Mouse (Mus musculus) left cerebral cortex, postnatal 14 days (tissue): ENCODE measurements at regions not wholly inside any gene's neighbourhood (a gene's known extent, or its start where the extent isn't known, plus 50 kb on each side); places are given as distances from the start of the nearest gene placed in this dataset.
A peak's percentile ranks its signal among the peaks of the same experiment; 100 is the strongest.

Experiments
- DNase-seq, 2 experiments: peaks; one replicate each; pipeline ENCODE4 v3.0.0; 2021 to 2022; ENCODE audit warnings: low spot score in 2 of 2, mixed read lengths in 1 of 2
- intact Hi-C: fragments of 180-260 bp; cut with DNase I; formaldehyde crosslinking; loops from one replicate; pipeline ENCODE4 v1.15.1; 2025

GRCm38 (mm10) chr2:50669297-50669696 lies 372.7 kb upstream of the Mmadhc start:
- DNase-seq, result no peak
- intact Hi-C loops, result no loop called here

GRCm38 (mm10) chr2:50668789-50669188 lies 372.2 kb upstream of the Mmadhc start:
- DNase-seq, result no peak
- intact Hi-C loops, result no loop called here

- intact Hi-C loops, result no loop called here
- no peak for DNase-seq
These were observed 370.6 kb upstream of the Mmadhc start for GRCm38 (mm10) chr2:50667180-50667579.

- DNase-seq, result no peak
- intact Hi-C loops, result no loop called here
These were observed 365.9 kb upstream of the Mmadhc start for GRCm38 (mm10) chr2:50662504-50662903.

DNA sequence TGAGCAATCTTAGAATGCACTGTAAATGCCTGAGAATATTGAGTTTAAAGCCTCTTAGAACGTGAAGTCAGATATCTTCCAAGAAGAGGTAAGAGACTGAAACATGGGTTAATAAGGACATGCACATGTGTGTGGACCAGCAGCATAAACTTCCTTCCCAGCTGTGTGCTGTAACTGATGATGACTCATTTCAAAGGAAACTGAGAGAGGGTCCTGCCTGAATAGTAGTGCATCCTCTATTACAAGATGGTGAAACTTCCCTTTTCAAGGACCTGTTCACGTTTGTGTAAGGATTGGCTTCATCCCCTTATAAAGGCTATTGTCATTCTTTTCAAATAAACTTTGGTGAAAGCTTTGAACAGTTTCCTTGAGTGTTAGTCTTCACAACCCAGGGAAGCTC lies 363.4 kb upstream of the Mmadhc start:
- no peak for DNase-seq
- intact Hi-C loops, result no loop called here

GRCm38 (mm10) chr2:50657826-50658225 lies 361.2 kb upstream of the Mmadhc start:
- no peak for DNase-seq
- intact Hi-C loops, result no loop called here

DNA sequence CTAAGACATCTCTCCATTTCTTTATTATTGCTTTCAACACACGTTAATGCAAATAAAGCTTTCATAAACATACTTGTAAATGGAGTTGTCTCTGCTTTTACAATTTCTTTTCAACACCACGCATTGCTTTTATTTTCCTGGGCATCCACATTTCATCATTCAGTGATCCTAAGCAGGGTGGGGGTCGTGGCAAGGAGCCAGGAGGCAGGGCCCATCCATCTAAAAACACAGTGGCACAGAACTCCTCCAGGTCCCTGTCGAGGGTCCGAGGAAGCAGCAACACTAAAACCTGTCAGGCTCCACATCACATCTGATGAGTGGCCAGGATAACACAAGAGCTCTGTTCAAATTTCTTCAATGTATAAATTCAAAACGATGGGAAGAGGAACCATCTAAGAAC lies 359.8 kb upstream of the Mmadhc start:
- intact Hi-C loops, result no loop called here
- no peak for DNase-seq

- intact Hi-C loops, result no loop called here
- peak; percentile 6 to 11 for DNase-seq
These were observed 358.3 kb upstream of the Mmadhc start for GRCm38 (mm10) chr2:50654953-50655324.

DNA sequence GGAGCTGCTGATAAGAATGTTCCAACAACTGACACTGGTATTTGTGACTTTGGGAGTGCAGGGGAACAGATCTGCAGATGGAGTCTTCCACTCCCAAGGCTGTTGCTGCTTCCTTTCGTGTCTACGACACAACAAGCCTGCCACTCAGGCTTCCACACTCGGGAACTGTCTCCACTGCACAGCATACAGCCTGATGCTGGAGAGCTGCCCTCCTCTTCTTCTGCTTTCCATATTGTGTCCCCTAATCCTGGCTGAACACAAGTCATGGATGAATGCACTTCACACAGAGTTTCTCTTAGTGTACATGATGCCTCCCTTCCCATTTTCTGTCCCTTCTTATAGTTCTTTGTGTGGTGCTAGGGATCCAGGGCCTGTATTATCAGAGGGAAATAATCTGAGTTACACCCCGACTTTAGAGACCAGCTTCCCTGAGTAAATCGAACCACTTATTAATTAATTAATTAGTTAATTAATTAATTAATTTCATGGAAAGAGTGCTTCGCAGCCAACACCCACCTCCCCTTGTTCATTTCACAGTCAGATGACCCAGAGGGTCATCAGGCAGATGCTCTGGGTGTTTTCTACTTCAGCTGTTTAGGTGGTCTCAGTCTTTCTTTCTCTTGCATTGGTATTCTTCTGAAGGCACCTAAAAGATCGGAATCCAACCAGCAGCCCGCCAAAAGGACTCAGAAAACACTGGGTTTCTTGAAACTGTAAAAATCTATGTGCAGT lies 357.8 kb upstream of the Mmadhc start:
- intact Hi-C loops, result no loop called here
- DNase-seq, result no peak

GRCm38 (mm10) chr2:50653121-50653615 lies 356.6 kb upstream of the Mmadhc start:
- no peak for DNase-seq
- intact Hi-C loops, result no loop called here

GRCm38 (mm10) chr2:50649656-50650055 lies 353.1 kb upstream of the Mmadhc start:
- intact Hi-C loops, result no loop called here
- no peak for DNase-seq

GRCm38 (mm10) chr2:50643219-50643618 lies 346.6 kb upstream of the Mmadhc start:
- intact Hi-C loops, result no loop called here
- DNase-seq, result no peak

DNA sequence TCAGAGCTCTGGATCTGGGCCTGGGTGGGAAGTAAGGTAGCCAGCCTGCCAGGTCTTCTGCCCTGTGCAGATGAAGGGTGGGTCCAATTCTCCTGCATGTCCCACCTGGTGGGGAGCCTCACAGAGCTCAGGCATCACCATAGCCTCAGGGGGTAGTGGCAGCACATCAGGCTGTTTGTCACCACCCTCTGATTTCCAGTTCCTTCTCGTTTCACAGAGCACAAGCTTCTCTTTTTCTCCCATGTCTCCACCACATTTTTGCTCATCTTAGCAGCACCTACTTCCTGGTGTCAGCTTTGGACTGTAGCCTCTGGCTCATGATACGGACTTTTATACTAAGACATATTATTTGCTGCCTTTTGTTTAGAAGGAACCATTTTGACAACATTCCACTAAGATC lies 345.6 kb upstream of the Mmadhc start:
- intact Hi-C loops, result no loop called here
- no peak for DNase-seq

DNA sequence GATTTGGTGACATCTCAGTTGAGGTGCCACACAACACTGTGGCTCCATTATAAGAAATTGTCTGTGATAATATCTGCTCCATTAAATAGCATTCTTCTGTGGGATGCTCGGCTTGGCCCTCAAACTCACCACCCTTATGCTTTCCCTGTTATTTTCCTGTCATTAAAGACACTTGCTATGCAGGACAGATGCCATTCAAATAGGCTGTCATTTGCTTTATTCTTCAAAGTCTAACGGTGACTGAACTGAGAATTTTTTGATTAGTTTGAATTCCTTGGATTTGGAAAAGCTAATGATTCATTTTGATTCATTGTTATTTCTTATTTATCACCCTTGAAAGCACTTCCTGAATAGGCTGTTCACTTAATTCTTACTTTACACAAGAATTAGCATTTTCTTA lies 339.3 kb upstream of the Mmadhc start:
- intact Hi-C loops, result no loop called here
- no peak for DNase-seq

- intact Hi-C loops, result no loop called here
- DNase-seq, result no peak
These were observed 335.2 kb upstream of the Mmadhc start for GRCm38 (mm10) chr2:50631786-50632185.

DNA sequence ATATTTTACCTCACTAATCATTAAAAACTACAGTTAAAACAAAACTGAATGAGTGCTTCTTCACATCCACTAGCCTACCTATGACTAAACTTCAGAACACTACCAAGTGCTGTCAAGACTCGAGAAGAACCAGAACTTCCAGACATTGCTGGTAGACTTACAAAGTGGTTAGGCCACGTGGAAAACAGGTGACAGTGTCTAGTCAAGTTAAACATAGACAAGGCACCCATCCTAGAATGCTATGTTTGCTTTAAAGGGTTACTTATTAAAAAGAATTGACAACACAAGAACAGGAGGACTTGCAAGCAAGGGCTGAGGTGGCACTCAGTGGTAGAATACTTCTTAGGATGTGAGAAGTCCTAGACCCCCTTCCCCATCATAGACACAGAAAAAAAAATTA lies 330.9 kb upstream of the Mmadhc start:
- DNase-seq, result no peak
- intact Hi-C loops, result no loop called here

DNA sequence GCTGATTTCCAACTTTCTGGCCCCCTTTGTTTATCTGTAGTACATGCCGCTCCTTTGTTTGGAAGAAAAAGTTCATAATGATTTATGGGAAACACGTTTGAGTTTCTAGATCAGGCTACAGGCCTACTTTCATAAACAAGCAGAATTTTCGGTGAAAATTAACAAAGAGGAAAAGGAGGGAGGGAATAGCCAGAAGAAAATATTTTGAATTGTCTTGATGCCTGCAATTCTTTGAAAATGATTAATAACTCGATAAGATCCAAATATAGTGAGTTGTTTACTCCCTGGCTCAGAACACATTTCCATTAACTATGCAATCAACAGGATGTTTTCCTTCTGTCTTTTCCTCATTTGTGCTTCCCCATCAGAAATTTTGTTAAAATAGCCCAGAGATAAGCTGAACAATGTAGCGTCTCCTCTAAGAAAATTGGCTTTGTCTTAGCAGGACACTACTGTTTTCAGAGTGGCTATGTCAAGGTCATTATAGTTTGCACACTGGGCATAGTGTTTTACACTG lies 328.7 kb upstream of the Mmadhc start:
- no peak for DNase-seq

GRCm38 (mm10) chr2:50609086-50609485 lies 312.5 kb upstream of the Mmadhc start:
- peak; percentile 5 for DNase-seq
- intact Hi-C loops, result no loop called here

More for the DNA sequence above, 328.7 kb upstream of the Mmadhc start:
- intact Hi-C loops, result no loop called here

- peak in 1 of 2 experiments; percentile 8 for DNase-seq
These were observed 292.6 kb upstream of the Mmadhc start for GRCm38 (mm10) chr2:50589195-50589594.

GRCm38 (mm10) chr2:50588652-50589051 lies 292.1 kb upstream of the Mmadhc start:
- DNase-seq, result no peak
- intact Hi-C loops, result no loop called here

More at GRCm38 (mm10) chr2:50589195-50589594, 292.6 kb upstream of the Mmadhc start:
- intact Hi-C loops, result no loop called here

GRCm38 (mm10) chr2:50586321-50587050 lies 289.9 kb upstream of the Mmadhc start:
- intact Hi-C loops, result no loop called here
- DNase-seq, result no peak
